Mouse (Mus musculus) kidney, adult 2 months (tissue): Measurements from ENCODE around the gene U2af1. TPM values are rescaled to one million over a fixed set of nuclear protein-coding genes. Genes with fewer than 3 reads are reported as not detected.
A peak's percentile ranks its signal among the peaks of the same experiment; 100 is the strongest.

ENCODE experiments used
- DNase-seq: peaks from one replicate; pipeline ENCODE4 v3.0.0; 2021
- H3K27ac ChIP-seq: fragments of 200-500 bp; 2 replicates; pipeline ENCODE4 v1.5.1; 2012; ENCODE audit warnings: low read depth, low read length, control low read depth, inconsistent platforms; ENCODE audit not compliant: insufficient read depth
- H3K27me3 ChIP-seq: fragments of 200-500 bp; replicated peaks from 2 replicates; pipeline ENCODE4 v1.6.1; 2012; ENCODE audit warnings: mild to moderate bottlenecking, moderate library complexity, low read length, inconsistent platforms; ENCODE audit not compliant: control insufficient read depth, insufficient read depth
- H3K36me3 ChIP-seq: fragments of 200-500 bp; 2 replicates; pipeline ENCODE4 v1.6.1; 2012; ENCODE audit warnings: mild to moderate bottlenecking, moderate library complexity, low read length, inconsistent platforms; ENCODE audit not compliant: control insufficient read depth, insufficient read depth
- H3K4me1 ChIP-seq: fragments of 200-500 bp; 2 replicates; pipeline ENCODE4 v1.6.1; 2011; ENCODE audit warnings: low read length; ENCODE audit not compliant: control insufficient read depth, insufficient read depth
- H3K4me3 ChIP-seq: fragments of 200-500 bp; 2 replicates; pipeline ENCODE4 v1.5.1; 2011; ENCODE audit warnings: mild to moderate bottlenecking, low read depth, low read length, control low read depth; ENCODE audit not compliant: insufficient read depth
- CTCF ChIP-seq: fragments of 200-500 bp; conservative IDR thresholded peaks from 2 replicates; pipeline ENCODE4 v1.5.1; 2011; ENCODE audit warnings: low read depth, mild to moderate bottlenecking, control low read depth, low read length, moderate library complexity, mixed read lengths; ENCODE audit not compliant: insufficient read depth, insufficient read length
- POLR2A ChIP-seq: fragments of 200-500 bp; IDR thresholded peaks from one replicate; pipeline ENCODE4 v1.6.1; 2011; ENCODE audit warnings: low read depth, low read length, control low read depth
- WGBS: fragments of 180-500 bp; shearing (Covaris S2); methylation state at CpG from one replicate; pipeline ENCODE4 v1.1.7; 2018; 5-methylcytosine and 5-hydroxymethylcytosine counted together
- polyA plus RNA-seq: library from polyadenylated mRNA; depleted of rRNA; stranded (reverse); fragments of >200 nt; gene quantifications from 2 replicates; pipeline ENCODE4 v1.2.3, GENCODE M21; 2012

Gene U2af1
- polyA plus RNA-seq, 1 experiment: 61.3 TPM

GRCm38 (mm10) chr17:31693330-31694022, 34.8 kb upstream of the U2af1 start:
- TF ChIP-seq POLR2A (no peak), CTCF (peak; percentile 80)
- 7% methylated on average over 20 of the region's 20 CpGs for WGBS
- no peaks in the 10 kb centered on the region for H3K27me3 ChIP-seq
- peak; percentile 78 for DNase-seq
- H3K4me3 ChIP-seq: no peak overlapping the region
- H3K27ac ChIP-seq: no peak overlapping the region
- H3K4me1 ChIP-seq: peaks cover 15% of the 10 kb centered on the region
- no peaks in the 10 kb centered on the region for H3K36me3 ChIP-seq

GRCm38 (mm10) chr17:31692918-31693317, 34.2 kb upstream of the U2af1 start:
- H3K27me3 ChIP-seq: no peaks in the 10 kb centered on the region
- WGBS: 37% methylated on average over 5 of the region's 5 CpGs
- DNase-seq: no peak
- H3K4me1 ChIP-seq: peaks cover 19% of the 10 kb centered on the region
- no peak for TF ChIP-seq CTCF
- no peak for TF ChIP-seq POLR2A
- H3K4me3 ChIP-seq: no peak overlapping the region
- H3K27ac ChIP-seq: no peak overlapping the region
- no peaks in the 10 kb centered on the region for H3K36me3 ChIP-seq

GRCm38 (mm10) chr17:31689606-31690005, 30.9 kb upstream of the U2af1 start:
- H3K4me1 ChIP-seq: peaks cover 22% of the 10 kb centered on the region
- peak; percentile 67 for DNase-seq
- TF ChIP-seq POLR2A: no peak
- no peak for TF ChIP-seq CTCF
- no peaks in the 10 kb centered on the region for H3K27me3 ChIP-seq
- H3K36me3 ChIP-seq: no peaks in the 10 kb centered on the region
- no peak overlapping the region for H3K27ac ChIP-seq
- WGBS: 42% methylated on average over 1 of the region's 1 CpGs
- H3K4me3 ChIP-seq: no peak overlapping the region

GRCm38 (mm10) chr17:31688112-31688511, 29.4 kb upstream of the U2af1 start:
- Histone ChIP-seq H3K4me3 (no peak overlapping the region), H3K36me3 (no peaks in the 10 kb centered on the region), H3K27ac (peak overlapping the region; percentile 24; the same call in 1 of the 2 replicates), H3K4me1 (peaks cover 18% of the 10 kb centered on the region), H3K27me3 (no peaks in the 10 kb centered on the region)
- WGBS: 30% methylated on average over 9 of the region's 9 CpGs
- DNase-seq: peak; percentile 89
- TF ChIP-seq POLR2A (no peak), CTCF (no peak)

- DNase-seq: peak; percentile 60
- peak overlapping the region; percentile 54 for H3K27ac ChIP-seq
- WGBS: 20% methylated on average over 3 of the region's 3 CpGs
- no peak overlapping the region for H3K4me3 ChIP-seq
- TF ChIP-seq CTCF (no peak), POLR2A (no peak)
- no peaks in the 10 kb centered on the region for H3K27me3 ChIP-seq
- H3K4me1 ChIP-seq: peaks cover 18% of the 10 kb centered on the region
- H3K36me3 ChIP-seq: no peaks in the 10 kb centered on the region
Observed at GRCm38 (mm10) chr17:31686225-31686564, 27.5 kb upstream of the U2af1 start.

GRCm38 (mm10) chr17:31685514-31686224, 27.0 kb upstream of the U2af1 start:
- Histone ChIP-seq H3K27me3 (no peaks in the 10 kb centered on the region), H3K4me3 (no peak overlapping the region), H3K4me1 (peaks cover 18% of the 10 kb centered on the region), H3K36me3 (no peaks in the 10 kb centered on the region), H3K27ac (peak overlapping the region; percentile 54)
- DNase-seq: peak; percentile 93
- WGBS: 12% methylated on average over 17 of the region's 17 CpGs
- TF ChIP-seq CTCF (peak; percentile 95), POLR2A (no peak)

- no peak overlapping the region for H3K4me3 ChIP-seq
- WGBS: 66% methylated on average over 2 of the region's 2 CpGs
- no peaks in the 10 kb centered on the region; the same call in 1 of the 2 replicates for H3K4me1 ChIP-seq
- H3K36me3 ChIP-seq: no peaks in the 10 kb centered on the region
- H3K27ac ChIP-seq: no peak overlapping the region
- DNase-seq: no peak
- no peaks in the 10 kb centered on the region for H3K27me3 ChIP-seq
- TF ChIP-seq CTCF (no peak), POLR2A (no peak)
Observed at GRCm38 (mm10) chr17:31680450-31680849, 21.8 kb upstream of the U2af1 start.
